Mouse (Mus musculus) E14TG2a.4 (cell line): Measurements from ENCODE around the gene Drd5.

Source experiments
- CTCF ChIP-seq: conservative IDR thresholded peaks from 2 replicates; pipeline ENCODE4 v1.5.1; 2014; ENCODE audit warnings: low read length
- NANOG ChIP-seq: IDR thresholded peaks from 2 replicates; pipeline ENCODE4 v1.6.1; 2014; ENCODE audit warnings: borderline replicate concordance, low read length, mixed read lengths

- TF ChIP-seq CTCF, result peak; percentile 40
- no peak for TF ChIP-seq NANOG
Measured at GRCm38 (mm10) chr5:38308873-38309272, 10.3 kb upstream of the Drd5 start.
